Mouse (Mus musculus) liver, embryonic 14.5 days (tissue): ENCODE measurements around the gene Rreb1.

Experiments used
- CTCF ChIP-seq: IDR thresholded peaks from 2 replicates; pipeline ENCODE4 v1.5.1; 2016; ENCODE audit warnings: antibody characterized with exemption, low read depth, control low read depth
- EP300 ChIP-seq: IDR thresholded peaks from 2 replicates; pipeline ENCODE4 v1.6.1; 2016; ENCODE audit warnings: antibody characterized with exemption, low read depth

GRCm38 (mm10) chr13:37873125-37873891 lies 95.1 kb downstream of the Rreb1 start:
- TF ChIP-seq CTCF: no peak
- TF ChIP-seq EP300: peak; percentile 77
